Mouse (Mus musculus): ENCODE measurements around the gene Gm10912.
A peak's percentile ranks its signal among the peaks of the same experiment; 100 is the strongest.
"Not testable (repeated sequence)": the region's sequence is repeated elsewhere in the genome, so short reads cannot be mapped to it uniquely, and the experiment has no call there.

Gene Gm10912

DNA sequence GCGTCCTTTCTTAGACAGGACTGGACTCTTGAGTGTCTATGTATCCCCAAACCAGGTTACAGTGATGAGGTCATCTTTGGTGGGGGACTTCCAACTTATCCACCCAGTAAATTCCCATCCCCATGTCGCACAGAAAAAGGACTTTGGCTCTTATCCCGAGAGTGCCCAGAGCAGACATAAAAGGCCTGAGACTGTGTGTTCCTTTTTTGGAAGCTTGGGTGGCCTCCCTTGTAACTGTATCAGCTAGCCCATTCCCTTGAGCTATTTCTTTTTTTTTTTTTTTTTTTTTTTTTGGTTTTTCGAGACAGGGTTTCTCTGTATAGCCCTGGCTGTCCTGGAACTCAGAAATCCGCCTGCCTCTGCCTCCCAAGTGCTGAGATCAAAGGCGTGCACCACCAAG is at the start of gene Gm10912:
Gm10912 (plus strand) TSS at position 301 of the 400 bp plus-strand sequence.
- not testable (repeated sequence) for H3K27me3 ChIP-seq (ENCODE audit: insufficient read depth, low read length); H3K4me3 ChIP-seq (replicated peaks; ENCODE audit: low read length); H3K9me3 ChIP-seq (ENCODE audit: low read length); H3K36me3 ChIP-seq (ENCODE audit: insufficient read depth, low read length); H3K4me1 ChIP-seq (replicated peaks; ENCODE audit: low read depth, low read length)

DNA sequence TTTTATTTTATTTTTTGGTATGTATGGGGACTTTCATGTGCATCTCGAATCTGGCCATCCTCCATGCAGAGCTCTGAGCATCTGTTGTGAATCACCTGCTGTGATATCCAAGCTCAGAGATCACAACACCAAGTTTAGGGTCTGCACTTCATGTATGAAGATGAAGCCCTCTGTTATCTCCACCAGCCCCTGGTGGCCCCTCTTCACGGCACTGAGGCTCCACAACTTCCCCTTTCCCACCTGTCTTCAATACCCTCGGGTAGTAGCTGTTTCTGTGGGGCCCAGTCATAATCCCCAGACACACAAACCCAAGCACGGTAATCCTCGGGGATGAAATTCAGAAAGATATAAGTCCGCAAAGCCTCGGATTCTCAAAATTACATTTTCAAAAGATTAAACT is 42.5 kb upstream of the Gm10912 start:
- Histone ChIP-seq H3K9me3 (ENCODE audit: low read length) (peaks cover 12% of the 10 kb centered on the region; the same call in 1 of the 2 replicates), H3K4me3 (replicated peaks; ENCODE audit: low read length) (no peak overlapping the region)
- TF ChIP-seq NANOG (IDR thresholded peaks at IDR 0.05; ENCODE audit: borderline replicate concordance, low read length) (no peak), CTCF (conservative IDR thresholded peaks at IDR 0.05; ENCODE audit: low read length) (no peak), POU5F1 (IDR thresholded peaks at IDR 0.05; ENCODE audit: borderline replicate concordance, low read length) (no peak)

GRCm38 (mm10) chr2:104024656-104025055 is 41.0 kb upstream of the Gm10912 start:
- peaks cover 12% of the 10 kb centered on the region; the same call in 1 of the 2 replicates for H3K9me3 ChIP-seq (ENCODE audit: low read length)
- H3K4me1 ChIP-seq (replicated peaks; ENCODE audit: low read depth, low read length), result peaks cover 13% of the 10 kb centered on the region
- H3K36me3 ChIP-seq (ENCODE audit: insufficient read depth, low read length), result no peaks in the 10 kb centered on the region
- no peak for TF ChIP-seq NANOG (IDR thresholded peaks at IDR 0.05; ENCODE audit: borderline replicate concordance, low read length)
- TF ChIP-seq CTCF (conservative IDR thresholded peaks at IDR 0.05; ENCODE audit: low read length), result no peak
- no peak overlapping the region for H3K4me3 ChIP-seq (replicated peaks; ENCODE audit: low read length)
- 0 out of 2 replicates have a peak, but pooled peaks cover 7% of the 10 kb centered on the region for H3K27me3 ChIP-seq (ENCODE audit: insufficient read depth, low read length)

More for the DNA sequence above, 42.5 kb upstream of the Gm10912 start:
- Histone ChIP-seq H3K4me1 (replicated peaks; ENCODE audit: low read depth, low read length) (peaks cover 3% of the 10 kb centered on the region), H3K27me3 (ENCODE audit: insufficient read depth, low read length) (no peaks in the 10 kb centered on the region), H3K36me3 (ENCODE audit: insufficient read depth, low read length) (no peaks in the 10 kb centered on the region)

- Histone ChIP-seq H3K9me3 (ENCODE audit: low read length) (peaks cover 12% of the 10 kb centered on the region; the same call in 1 of the 2 replicates), H3K27me3 (ENCODE audit: insufficient read depth, low read length) (0 out of 2 replicates have a peak, but pooled peaks cover 7% of the 10 kb centered on the region), H3K36me3 (ENCODE audit: insufficient read depth, low read length) (no peaks in the 10 kb centered on the region), H3K4me3 (replicated peaks; ENCODE audit: low read length) (peak within 1 kb of the TSS; percentile 95), H3K4me1 (replicated peaks; ENCODE audit: low read depth, low read length) (peaks cover 23% of the 10 kb centered on the region)
- TF ChIP-seq NANOG (IDR thresholded peaks at IDR 0.05; ENCODE audit: borderline replicate concordance, low read length) (no peak), CTCF (conservative IDR thresholded peaks at IDR 0.05; ENCODE audit: low read length) (no peak), POU5F1 (IDR thresholded peaks at IDR 0.05; ENCODE audit: borderline replicate concordance, low read length) (no peak)
Observed at GRCm38 (mm10) chr2:104027458-104028138, 38.0 kb upstream of the Gm10912 start, which contains the start of gene Fbxo3. TSS of gene Fbxo3 (plus strand) at chr2:104027721.

DNA sequence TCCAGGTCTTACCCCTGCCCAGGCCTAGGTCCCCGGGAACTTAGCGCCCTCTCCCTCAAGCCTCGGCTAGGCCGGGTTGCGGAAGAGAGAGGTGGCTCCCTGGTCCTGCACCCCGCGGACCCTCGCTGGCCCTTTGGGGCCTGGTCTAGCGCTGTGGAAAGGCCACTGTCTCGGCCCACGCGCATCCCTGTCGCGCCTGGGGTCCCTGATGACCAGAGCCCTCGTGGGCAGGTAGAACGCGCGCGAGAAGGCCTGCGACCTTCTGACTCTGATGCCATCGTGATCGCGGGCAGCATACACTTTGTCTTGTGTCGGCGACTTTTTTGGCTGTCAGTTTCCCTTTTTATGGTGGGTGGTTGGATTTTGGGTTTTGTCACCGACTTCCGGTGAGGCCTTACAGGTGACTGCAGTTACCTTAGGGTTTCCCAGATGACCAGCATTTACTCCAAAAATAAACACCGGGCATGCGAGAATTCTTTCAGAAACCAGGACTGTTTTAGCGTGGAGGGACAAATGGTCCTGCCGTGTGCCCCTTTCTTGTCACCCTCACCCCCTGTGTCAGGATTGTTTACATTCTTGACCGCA is 37.4 kb upstream of the Gm10912 start, which contains the start of gene 4931422A03Rik:
4931422A03Rik (minus strand) TSS at position 223 of the 585 bp plus-strand sequence.
- Histone ChIP-seq H3K27me3 (ENCODE audit: insufficient read depth, low read length) (0 out of 2 replicates have a peak, but pooled peaks cover 7% of the 10 kb centered on the region), H3K4me3 (replicated peaks; ENCODE audit: low read length) (peak within 1 kb of the TSS; percentile 95), H3K4me1 (replicated peaks; ENCODE audit: low read depth, low read length) (peaks cover 23% of the 10 kb centered on the region), H3K9me3 (ENCODE audit: low read length) (peaks cover 12% of the 10 kb centered on the region; the same call in 1 of the 2 replicates), H3K36me3 (ENCODE audit: insufficient read depth, low read length) (no peaks in the 10 kb centered on the region)
- TF ChIP-seq POU5F1 (IDR thresholded peaks at IDR 0.05; ENCODE audit: borderline replicate concordance, low read length), result no peak
- TF ChIP-seq CTCF (conservative IDR thresholded peaks at IDR 0.05; ENCODE audit: low read length), result no peak
- TF ChIP-seq NANOG (IDR thresholded peaks at IDR 0.05; ENCODE audit: borderline replicate concordance, low read length), result no peak

- TF ChIP-seq CTCF (conservative IDR thresholded peaks at IDR 0.05; ENCODE audit: low read length) (no peak), NANOG (IDR thresholded peaks at IDR 0.05; ENCODE audit: borderline replicate concordance, low read length) (no peak), POU5F1 (IDR thresholded peaks at IDR 0.05; ENCODE audit: borderline replicate concordance, low read length) (no peak)
- Histone ChIP-seq H3K4me1 (replicated peaks; ENCODE audit: low read depth, low read length) (peaks cover 23% of the 10 kb centered on the region), H3K4me3 (replicated peaks; ENCODE audit: low read length) (no peak overlapping the region), H3K36me3 (ENCODE audit: insufficient read depth, low read length) (peaks cover 4% of the 10 kb centered on the region), H3K9me3 (ENCODE audit: low read length) (peaks cover 10% of the 10 kb centered on the region; the same call in 1 of the 2 replicates), H3K27me3 (ENCODE audit: insufficient read depth, low read length) (0 out of 2 replicates have a peak, but pooled peaks cover 7% of the 10 kb centered on the region)
Observed at GRCm38 (mm10) chr2:104029074-104029473, 36.6 kb upstream of the Gm10912 start.

DNA sequence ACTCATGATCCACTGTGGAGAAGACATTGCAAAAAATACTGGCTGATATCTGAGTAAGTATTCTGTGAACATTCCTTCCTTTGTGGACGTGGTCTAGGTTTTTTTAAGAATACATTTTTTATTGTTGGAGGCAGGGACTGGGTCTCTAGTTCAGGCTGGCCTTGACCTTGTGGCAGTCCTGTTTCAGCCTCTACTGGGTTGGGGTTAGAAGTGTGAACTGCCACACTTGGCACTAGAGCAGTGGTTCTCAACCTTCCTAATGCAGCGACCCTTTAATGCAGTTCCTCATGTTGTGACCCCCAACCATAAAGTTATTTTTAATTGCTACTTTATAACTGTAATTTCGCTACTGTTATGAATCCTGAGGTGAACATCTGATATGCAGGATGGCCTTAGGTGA is 35.2 kb upstream of the Gm10912 start:
- peaks cover 23% of the 10 kb centered on the region for H3K4me1 ChIP-seq (replicated peaks; ENCODE audit: low read depth, low read length)
- no peak for TF ChIP-seq NANOG (IDR thresholded peaks at IDR 0.05; ENCODE audit: borderline replicate concordance, low read length)
- TF ChIP-seq CTCF (conservative IDR thresholded peaks at IDR 0.05; ENCODE audit: low read length), result no peak
- no peak for TF ChIP-seq POU5F1 (IDR thresholded peaks at IDR 0.05; ENCODE audit: borderline replicate concordance, low read length)

GRCm38 (mm10) chr2:104032056-104032455 is 33.6 kb upstream of the Gm10912 start:
- no peaks in the 10 kb centered on the region for H3K9me3 ChIP-seq (ENCODE audit: low read length)
- no peak overlapping the region for H3K4me3 ChIP-seq (replicated peaks; ENCODE audit: low read length)
- peaks cover 23% of the 10 kb centered on the region for H3K4me1 ChIP-seq (replicated peaks; ENCODE audit: low read depth, low read length)
- TF ChIP-seq CTCF (conservative IDR thresholded peaks at IDR 0.05; ENCODE audit: low read length) (no peak), NANOG (IDR thresholded peaks at IDR 0.05; ENCODE audit: borderline replicate concordance, low read length) (no peak), POU5F1 (IDR thresholded peaks at IDR 0.05; ENCODE audit: borderline replicate concordance, low read length) (no peak)
- H3K36me3 ChIP-seq (ENCODE audit: insufficient read depth, low read length), result peaks cover 26% of the 10 kb centered on the region
- H3K27me3 ChIP-seq (ENCODE audit: insufficient read depth, low read length), result 0 out of 2 replicates have a peak, but pooled peaks cover 7% of the 10 kb centered on the region

More for the DNA sequence above, 35.2 kb upstream of the Gm10912 start:
- Histone ChIP-seq H3K9me3 (ENCODE audit: low read length) (no peaks in the 10 kb centered on the region), H3K27me3 (ENCODE audit: insufficient read depth, low read length) (0 out of 2 replicates have a peak, but pooled peaks cover 7% of the 10 kb centered on the region), H3K4me3 (replicated peaks; ENCODE audit: low read length) (no peak overlapping the region), H3K36me3 (ENCODE audit: insufficient read depth, low read length) (peaks cover 12% of the 10 kb centered on the region)

Measured in E14TG2a.4 (cell line).